Mouse (Mus musculus) midbrain, embryonic 15.5 days (tissue): ENCODE data around the gene Prdm15. TPM values are rescaled to one million over a fixed set of nuclear protein-coding genes. Genes with fewer than 3 reads are reported as not detected.
A peak's percentile ranks its signal among the peaks of the same experiment; 100 is the strongest.

Experiments
- ATAC-seq: fragments of 200-750 bp; cut with Nextera tagmentation; replicated peaks from 2 replicates; pipeline ENCODE4 v1.8.0; 2017; ENCODE audit warnings: moderate TSS enrichment
- H3K27ac ChIP-seq: fragments of 300-500 bp; sonication (generic); 2 replicates; pipeline ENCODE4 v1.5.1; 2015; ENCODE audit warnings: mild to moderate bottlenecking, inconsistent platforms
- H3K27me3 ChIP-seq: fragments of 300-500 bp; sonication (generic); replicated peaks from 2 replicates; pipeline ENCODE4 v1.6.1; 2015; ENCODE audit warnings: inconsistent platforms
- H3K36me3 ChIP-seq: fragments of 300-500 bp; sonication (generic); replicated peaks from 2 replicates; pipeline ENCODE4 v1.6.1; 2015; ENCODE audit warnings: inconsistent platforms
- H3K4me1 ChIP-seq: fragments of 300-500 bp; sonication (generic); 2 replicates; pipeline ENCODE4 v1.6.1; 2015; ENCODE audit warnings: inconsistent platforms
- H3K4me2 ChIP-seq: fragments of 300-500 bp; sonication (generic); 2 replicates; pipeline ENCODE4 v1.6.1; 2015; ENCODE audit warnings: inconsistent platforms, mild to moderate bottlenecking, moderate library complexity
- H3K4me3 ChIP-seq: fragments of 300-500 bp; sonication (generic); 2 replicates; pipeline ENCODE4 v1.5.1; 2015; ENCODE audit warnings: mild to moderate bottlenecking, inconsistent platforms
- H3K9ac ChIP-seq: fragments of 300-500 bp; sonication (generic); 2 replicates; pipeline ENCODE4 v1.6.1; 2015; ENCODE audit warnings: mild to moderate bottlenecking, inconsistent platforms
- H3K9me3 ChIP-seq: fragments of 300-500 bp; sonication (generic); 2 replicates; pipeline ENCODE4 v1.6.1; 2016; ENCODE audit warnings: inconsistent platforms
- WGBS: fragments of 180-500 bp; shearing (Covaris S2); methylation state at CpG from one replicate; pipeline ENCODE4 v1.1.7; 2015; ENCODE audit warnings: mixed read lengths; 5-methylcytosine and 5-hydroxymethylcytosine counted together
- microRNA-seq: library from miRNA; unstranded; fragments of <30 nt; microRNA quantifications from one replicate; pipeline ENCODE4, GENCODE M21; 2016
- polyA plus RNA-seq: library from polyadenylated mRNA; unstranded; fragments of >200 nt; fragmentation: Nextera tagmentation; extraction: Ambion mirVana; gene quantifications from 2 replicates; pipeline ENCODE4 v1.2.1, GENCODE M21; 2015

Gene Prdm15
- polyA plus RNA-seq, 1 experiment from 2014 or later: 15.6 TPM

DNA sequence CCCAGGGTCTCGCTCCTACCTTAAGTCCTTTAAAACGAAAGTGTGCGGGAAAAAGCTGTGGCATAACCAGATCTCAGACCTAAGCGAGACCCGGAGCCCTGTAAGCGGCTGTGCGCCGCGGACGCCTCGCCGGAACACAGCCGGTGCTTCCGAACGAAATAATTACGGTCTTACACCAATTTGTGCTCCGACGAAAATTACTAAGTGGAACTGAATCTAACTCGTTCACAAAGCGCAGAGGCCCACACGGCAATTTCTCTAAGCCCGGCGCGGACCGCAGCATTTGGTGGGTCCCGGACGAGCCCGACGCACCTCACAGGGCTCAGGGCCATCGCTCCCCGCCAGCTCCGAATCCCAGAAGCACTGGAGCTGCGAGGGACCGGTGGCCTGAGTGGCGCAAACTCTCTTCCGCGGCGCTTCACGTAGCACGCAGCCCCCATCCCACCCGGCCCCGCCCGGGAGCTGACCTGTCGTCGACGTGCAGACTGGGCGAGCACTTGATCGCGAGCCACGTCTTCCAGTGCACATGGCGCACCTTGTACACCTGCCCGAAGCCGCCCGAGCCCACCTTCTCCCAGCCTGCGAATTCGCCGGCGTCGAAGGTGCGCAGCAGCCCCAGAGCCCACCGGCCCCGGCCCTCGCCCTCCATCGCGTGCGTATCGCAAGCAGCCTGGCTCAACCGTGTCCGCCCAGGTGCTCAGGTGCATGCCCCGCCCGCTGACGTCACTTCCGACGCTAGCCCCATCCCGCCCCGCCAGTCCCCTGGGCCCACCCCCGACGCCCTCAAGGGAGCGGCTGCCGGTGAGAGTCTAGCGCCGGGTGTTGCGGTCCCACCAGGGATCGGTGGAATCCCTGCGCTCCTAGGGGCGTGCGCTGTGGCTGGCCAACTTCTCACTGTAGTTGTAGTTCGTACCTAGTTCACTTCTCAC lies 88.3 kb downstream of the Prdm15 start, which contains the start of gene Ripk4:
Ripk4 (minus strand) TSS at position 727 of the 929 bp plus-strand sequence.
- peak within 1 kb of the TSS; percentile 54 for H3K4me2 ChIP-seq
- under 1% methylated on average over 88 of the region's 88 CpGs for WGBS
- H3K4me3 ChIP-seq: peak within 1 kb of the TSS; percentile 34
- H3K27ac ChIP-seq: no peak within 1 kb of the TSS
- H3K4me1 ChIP-seq: peaks cover 11% of the 10 kb centered on the region
- peaks cover 51% of the 10 kb centered on the region for H3K27me3 ChIP-seq
- H3K9me3 ChIP-seq: no peaks in the 10 kb centered on the region
- H3K9ac ChIP-seq: no peak within 1 kb of the TSS
- H3K36me3 ChIP-seq: no peaks in the 10 kb centered on the region
- peak; percentile 72 for ATAC-seq

DNA sequence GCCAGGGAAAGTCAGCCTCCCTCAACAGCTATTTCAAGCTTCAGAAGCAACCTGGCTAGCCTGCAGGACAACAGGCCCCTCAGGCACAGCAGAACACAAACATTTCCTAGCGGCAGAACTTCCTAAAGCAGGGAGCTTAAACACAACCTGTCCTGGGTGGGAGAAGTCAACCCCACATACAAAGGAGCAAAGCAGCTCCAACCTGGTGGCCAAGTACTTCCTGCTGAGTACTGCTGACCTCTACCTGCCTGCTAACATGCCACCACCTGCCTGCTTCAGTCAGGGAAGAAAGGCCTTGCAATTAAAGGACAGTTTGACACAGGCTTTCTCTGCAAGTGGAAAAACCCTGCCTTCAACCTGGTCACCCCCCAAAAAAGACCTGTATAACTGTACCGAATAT lies 89.9 kb downstream of the Prdm15 start:
- 54% methylated on average over 2 of the region's 2 CpGs for WGBS
- Histone ChIP-seq H3K9ac (no peak overlapping the region), H3K4me1 (peaks cover 11% of the 10 kb centered on the region), H3K36me3 (no peaks in the 10 kb centered on the region), H3K9me3 (no peaks in the 10 kb centered on the region), H3K27me3 (peaks cover 51% of the 10 kb centered on the region), H3K27ac (no peak overlapping the region), H3K4me3 (no peak overlapping the region), H3K4me2 (no peak overlapping the region)
- ATAC-seq: no peak

DNA sequence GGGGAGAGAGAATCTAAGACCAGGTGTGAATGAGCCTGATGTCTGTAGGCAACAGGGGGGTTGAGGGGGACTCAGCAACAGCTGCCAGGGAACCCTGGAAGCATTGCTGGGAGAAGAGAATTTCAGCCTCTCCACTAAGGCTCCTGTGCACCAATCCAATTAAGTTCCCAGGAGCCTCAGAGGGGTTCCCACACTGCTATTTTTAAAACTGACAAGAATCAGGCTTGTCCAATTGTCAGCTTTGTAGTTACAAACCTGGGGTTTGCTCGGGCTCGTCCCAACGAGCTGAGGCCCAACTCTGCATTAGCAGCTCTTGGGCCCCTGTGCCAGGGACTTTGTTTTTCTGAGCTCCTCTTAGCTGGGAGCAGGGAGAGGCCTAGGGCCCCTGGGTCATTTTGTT lies 92.0 kb downstream of the Prdm15 start:
- H3K9ac ChIP-seq: no peak overlapping the region
- WGBS: 25% methylated on average over 3 of the region's 3 CpGs
- peaks cover 11% of the 10 kb centered on the region for H3K4me1 ChIP-seq
- no peaks in the 10 kb centered on the region for H3K9me3 ChIP-seq
- no peak overlapping the region for H3K4me2 ChIP-seq
- H3K27me3 ChIP-seq: peaks cover 38% of the 10 kb centered on the region
- H3K27ac ChIP-seq: no peak overlapping the region
- H3K4me3 ChIP-seq: no peak overlapping the region
- no peak for ATAC-seq
- H3K36me3 ChIP-seq: no peaks in the 10 kb centered on the region

DNA sequence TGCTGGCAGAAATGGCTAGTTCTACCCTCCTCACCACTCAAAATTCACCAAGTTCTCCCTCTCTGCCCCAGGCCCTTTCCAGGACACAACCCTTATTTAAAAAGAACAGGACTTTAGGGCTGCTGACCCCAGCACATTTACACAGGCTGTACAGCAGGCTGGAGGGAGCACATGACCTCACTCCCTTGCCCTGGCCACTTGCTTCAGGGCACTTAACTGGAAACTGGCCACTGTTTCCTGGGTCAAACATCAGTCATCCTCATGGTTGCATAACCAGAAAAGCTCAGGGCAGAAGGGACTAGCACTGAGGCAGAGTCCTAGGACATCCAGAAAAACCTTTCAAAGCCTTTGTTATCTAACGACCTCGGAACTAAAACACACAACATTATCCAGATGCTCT lies 93.4 kb downstream of the Prdm15 start:
- Histone ChIP-seq H3K4me2 (no peak overlapping the region), H3K4me1 (peaks cover 6% of the 10 kb centered on the region), H3K36me3 (no peaks in the 10 kb centered on the region), H3K27me3 (peaks cover 25% of the 10 kb centered on the region), H3K9ac (no peak overlapping the region), H3K27ac (no peak overlapping the region), H3K9me3 (no peaks in the 10 kb centered on the region), H3K4me3 (no peak overlapping the region)
- ATAC-seq: no peak
- 88% methylated on average over 2 of the region's 2 CpGs for WGBS

DNA sequence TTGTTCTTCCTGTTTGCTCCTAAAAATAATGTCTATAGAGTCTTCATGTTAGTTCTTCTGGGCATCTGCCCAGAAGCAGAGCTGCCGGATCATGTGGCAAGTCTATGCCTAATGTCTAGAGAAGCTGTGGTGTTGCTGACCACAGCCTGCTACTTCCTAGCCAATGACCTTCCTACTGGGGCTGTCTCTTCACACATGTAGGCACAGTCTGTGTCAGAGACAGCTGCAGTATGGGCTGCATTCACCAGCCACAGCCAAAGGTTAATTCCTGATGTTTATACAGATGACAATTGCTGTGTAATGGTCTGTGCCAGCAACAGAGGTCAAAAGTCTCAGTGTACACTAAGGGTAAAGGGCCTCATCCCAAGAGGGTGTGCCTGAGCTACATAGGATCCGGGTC lies 95.2 kb downstream of the Prdm15 start:
- no peak for ATAC-seq
- Histone ChIP-seq H3K9ac (no peak overlapping the region), H3K9me3 (no peaks in the 10 kb centered on the region), H3K4me2 (no peak overlapping the region), H3K36me3 (no peaks in the 10 kb centered on the region), H3K27ac (no peak overlapping the region), H3K4me1 (no peaks in the 10 kb centered on the region), H3K4me3 (no peak overlapping the region), H3K27me3 (peaks cover 8% of the 10 kb centered on the region)
- WGBS: 81% methylated on average over 2 of the region's 2 CpGs

DNA sequence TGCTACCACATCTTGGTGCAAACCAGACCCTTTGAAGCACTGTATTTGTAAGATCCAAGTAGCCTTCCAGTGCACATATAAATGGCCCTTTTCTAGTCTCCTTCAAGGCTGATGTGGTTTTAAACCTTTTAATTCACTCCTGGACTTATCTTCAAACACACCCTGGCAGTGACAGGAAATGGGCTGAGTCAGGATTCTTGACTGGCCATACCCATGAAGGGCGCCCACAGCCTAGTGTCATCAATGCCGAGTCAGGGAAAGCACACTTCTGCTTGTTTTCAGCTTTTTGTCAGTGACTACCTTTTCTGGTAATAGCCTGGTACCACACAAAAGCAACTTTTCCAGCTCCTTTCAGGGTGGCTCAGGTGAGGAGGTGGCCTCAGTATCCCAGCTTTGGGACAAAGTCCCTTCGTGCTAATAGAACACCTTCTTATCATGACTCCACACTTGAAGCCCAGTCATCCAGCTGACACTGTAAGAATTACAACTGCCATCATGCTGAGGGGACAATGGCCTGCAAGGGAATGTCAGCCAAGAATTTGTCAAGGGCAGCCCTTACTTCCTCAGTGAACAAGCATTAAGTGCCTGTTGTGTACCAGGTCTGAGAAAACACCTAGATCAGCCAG lies 99.2 kb downstream of the Prdm15 start:
- Histone ChIP-seq H3K27ac (no peak overlapping the region), H3K9me3 (no peaks in the 10 kb centered on the region), H3K27me3 (no peaks in the 10 kb centered on the region), H3K4me2 (no peak overlapping the region), H3K4me1 (no peaks in the 10 kb centered on the region), H3K9ac (no peak overlapping the region), H3K4me3 (no peak overlapping the region), H3K36me3 (no peaks in the 10 kb centered on the region)
- ATAC-seq: no peak
- 92% methylated on average over 3 of the region's 3 CpGs for WGBS

DNA sequence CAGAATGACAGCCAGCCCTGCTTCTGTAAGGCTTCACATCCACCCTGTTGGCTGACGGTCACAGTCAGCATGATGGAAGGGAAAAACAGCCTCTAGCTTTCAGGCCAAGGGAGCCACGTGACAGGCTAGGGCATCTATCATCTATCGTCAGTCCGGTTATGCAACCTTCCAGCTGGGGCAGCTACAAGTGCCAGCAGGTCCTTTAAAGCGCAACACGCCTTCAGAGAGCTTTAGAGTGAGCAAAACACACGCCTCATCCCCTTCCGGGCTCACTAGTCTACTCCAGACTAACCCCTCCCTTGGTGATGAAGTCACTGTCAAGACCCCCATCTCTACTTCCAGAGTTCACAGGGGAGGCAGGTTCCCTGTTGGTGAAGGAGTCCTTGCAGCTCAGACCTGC lies 99.8 kb downstream of the Prdm15 start:
- no peaks in the 10 kb centered on the region for H3K36me3 ChIP-seq
- no peak overlapping the region for H3K27ac ChIP-seq
- 84% methylated on average over 8 of the region's 8 CpGs for WGBS
- H3K9me3 ChIP-seq: no peaks in the 10 kb centered on the region
- no peak overlapping the region for H3K9ac ChIP-seq
- H3K4me3 ChIP-seq: no peak overlapping the region
- H3K4me1 ChIP-seq: no peaks in the 10 kb centered on the region
- no peak for ATAC-seq
- H3K4me2 ChIP-seq: no peak overlapping the region
- H3K27me3 ChIP-seq: no peaks in the 10 kb centered on the region

DNA sequence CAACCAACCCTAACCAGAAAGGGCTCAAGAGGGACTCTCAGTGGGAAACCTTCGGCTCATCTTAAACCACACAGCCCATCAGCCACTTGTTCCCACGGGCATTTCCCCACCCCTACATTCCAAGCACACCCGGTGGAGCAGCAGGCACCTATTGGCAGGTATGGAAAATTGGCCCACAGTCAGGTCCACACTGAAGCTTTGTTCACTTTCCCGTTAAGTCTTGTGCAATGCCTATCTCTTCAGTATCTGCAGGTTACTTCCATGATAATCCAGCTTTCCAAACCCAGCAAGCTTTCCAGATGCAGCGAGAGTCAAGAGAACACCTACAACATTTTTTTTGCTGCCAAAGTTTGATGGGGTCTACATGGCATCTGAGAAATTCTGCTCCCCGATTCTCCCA lies 103.2 kb downstream of the Prdm15 start:
- Histone ChIP-seq H3K4me3 (no peak overlapping the region), H3K27ac (no peak overlapping the region), H3K9me3 (no peaks in the 10 kb centered on the region), H3K4me2 (no peak overlapping the region), H3K36me3 (no peaks in the 10 kb centered on the region), H3K9ac (no peak overlapping the region), H3K27me3 (no peaks in the 10 kb centered on the region), H3K4me1 (no peaks in the 10 kb centered on the region)
- ATAC-seq: no peak
- WGBS: 89% methylated on average over 6 of the region's 6 CpGs

Small RNA genes lying within 50 kb of the gene (microRNA-seq; reads per million reads assigned to microRNA genes)
- 0.92 reads per million for gene Mir6964

Other genes with a start within 250 kb of the Prdm15 start
- gene Tmprss2, start 240.7 kb downstream of the Prdm15 start, polyA plus RNA-seq: 0.06 and 0.26 TPM in 2 replicates
- 0.36 and 0.71 TPM in 2 replicates for gene Ripk4, start 88.1 kb downstream of the Prdm15 start, polyA plus RNA-seq
- 16.1 and 17.8 TPM in 2 replicates for gene C2cd2, start 110.7 kb upstream of the Prdm15 start, polyA plus RNA-seq
- gene Zbtb21, start 110.8 kb upstream of the Prdm15 start, polyA plus RNA-seq: 12.7 and 14.9 TPM in 2 replicates
- gene B230307C23Rik, start 145.5 kb upstream of the Prdm15 start, polyA plus RNA-seq: 16.9 and 20.9 TPM in 2 replicates
- 13.1 and 13.9 TPM in 2 replicates for gene A630089N07Rik, start 230.6 kb upstream of the Prdm15 start, polyA plus RNA-seq